Mouse (Mus musculus) left cerebral cortex, postnatal 14 days (tissue): ENCODE measurements around the gene Nudt1. TPM values are rescaled to one million over a fixed set of nuclear protein-coding genes. Genes with fewer than 3 reads are reported as not detected.

Source experiments
- DNase-seq, 2 experiments: peaks; one replicate each; pipeline ENCODE4 v3.0.0; 2021 to 2022; ENCODE audit warnings: low spot score in 2 of 2, mixed read lengths in 1 of 2
- intact Hi-C: fragments of 180-260 bp; cut with DNase I; formaldehyde crosslinking; loops from one replicate; pipeline ENCODE4 v1.15.1; 2025
- total RNA-seq, 2 experiments: library from RNA; stranded (reverse); gene quantifications; 2 replicates each; pipeline ENCODE4 v1.2.3; 2021

The Nudt1 gene
- total RNA-seq, 2 experiments from 2014 or later = 5.9 to 7.2 TPM

DNA sequence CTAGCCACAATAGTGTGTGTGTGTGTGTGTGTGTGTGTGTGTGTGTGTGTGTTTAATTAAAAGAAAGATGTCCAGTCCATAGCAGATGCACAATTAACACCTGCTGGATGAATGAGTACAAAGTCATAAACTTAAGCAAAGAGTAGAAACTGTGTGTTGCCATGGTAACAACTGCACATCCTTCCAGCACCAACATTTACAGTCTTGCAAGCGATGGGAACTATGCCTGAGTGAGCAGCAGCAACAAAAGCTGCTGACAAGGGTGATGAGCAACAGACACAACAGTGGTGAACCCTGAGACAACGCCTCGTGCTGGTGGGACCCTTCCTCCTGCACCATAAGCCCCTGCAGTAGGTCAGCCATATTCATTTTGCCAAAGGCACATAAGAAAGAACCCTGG, 52.8 kb downstream of the Nudt1 start:
- intact Hi-C loops = no loop called here
- peak; percentile 48 to 76 for DNase-seq

DNA sequence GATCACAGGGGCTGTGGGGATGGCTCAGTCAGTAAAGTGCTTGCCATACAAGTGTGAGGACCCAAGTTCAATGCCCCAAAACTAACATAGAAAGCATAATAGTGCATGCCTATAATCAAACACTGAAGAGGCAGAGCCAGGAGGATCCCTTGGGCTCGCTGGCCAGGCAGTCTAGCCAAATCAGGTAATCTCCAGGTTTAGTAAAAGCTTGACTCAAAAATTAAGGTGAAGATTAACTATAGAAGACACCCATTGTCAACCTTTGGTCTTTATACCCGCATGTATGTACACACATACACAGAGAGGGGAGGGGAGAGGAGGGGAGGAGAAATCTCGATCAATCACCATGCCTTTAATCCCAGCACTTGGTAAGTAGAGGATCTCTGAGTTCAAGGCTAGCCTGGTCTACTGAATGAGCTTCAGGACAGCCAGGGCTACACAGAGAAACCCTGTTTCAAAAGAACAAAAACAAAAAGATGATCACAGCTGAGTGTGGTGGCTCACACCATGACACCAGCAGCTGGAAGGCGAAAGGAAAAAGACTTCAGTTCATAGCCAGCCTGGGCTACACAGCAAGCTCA, 53.9 kb downstream of the Nudt1 start:
- intact Hi-C loops = no loop called here
- no peak for DNase-seq

DNA sequence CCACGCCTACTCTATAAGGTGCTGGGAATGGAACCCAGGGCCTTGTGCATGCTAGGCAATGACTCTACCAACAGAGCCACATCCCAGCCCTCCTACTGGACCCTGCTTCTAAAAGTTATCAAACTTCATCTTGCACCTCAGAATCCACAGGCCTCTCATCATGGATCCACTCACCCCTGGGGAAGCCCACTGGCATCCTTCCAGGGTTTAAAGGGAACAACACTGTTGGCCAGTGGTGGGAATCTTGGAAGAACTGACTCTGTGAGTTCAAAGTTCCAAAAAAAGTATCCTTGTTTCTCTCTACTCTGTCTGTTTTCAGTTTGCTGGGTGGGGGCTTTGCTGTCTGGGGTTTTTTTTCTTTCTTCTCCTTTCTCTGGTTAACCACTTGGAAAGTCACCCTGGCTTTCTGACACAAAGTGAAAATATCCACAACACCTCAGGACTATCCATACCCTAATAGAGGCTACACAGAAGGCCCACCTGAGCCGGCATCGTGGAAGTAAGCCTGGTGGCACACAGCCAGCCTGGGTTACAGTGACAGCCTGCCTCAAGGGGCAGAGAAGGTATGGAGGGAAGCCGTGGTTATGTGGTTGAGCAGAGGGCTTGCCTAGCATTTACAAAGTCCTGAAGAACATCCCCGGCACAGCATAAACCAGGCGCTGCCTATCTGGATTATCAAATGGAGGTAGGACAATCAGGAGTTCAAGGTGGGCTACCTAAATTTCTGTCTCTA, 56.8 kb downstream of the Nudt1 start:
- no peak for DNase-seq
- intact Hi-C loops = no loop called here

DNA sequence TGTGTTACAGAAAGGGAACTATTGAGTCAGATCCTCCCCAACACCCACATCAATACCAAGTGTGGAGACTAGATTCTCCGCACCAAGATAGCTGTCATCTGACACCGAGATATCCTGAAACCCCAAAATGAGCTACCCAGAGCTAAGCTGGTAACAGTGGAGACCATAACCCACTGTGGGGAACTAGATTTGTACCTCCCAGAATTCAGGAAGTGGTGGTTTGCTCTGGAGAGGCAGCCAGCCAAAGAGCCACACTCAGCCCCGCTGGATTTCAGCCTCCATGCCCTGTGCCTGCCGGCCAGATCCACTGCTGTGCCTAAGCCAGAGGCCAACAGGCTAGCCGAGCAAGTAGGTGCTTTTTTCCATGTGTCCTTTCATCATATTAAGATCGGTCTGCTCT, 57.8 kb downstream of the Nudt1 start:
- DNase-seq = no peak
- intact Hi-C loops = no loop called here

DNA sequence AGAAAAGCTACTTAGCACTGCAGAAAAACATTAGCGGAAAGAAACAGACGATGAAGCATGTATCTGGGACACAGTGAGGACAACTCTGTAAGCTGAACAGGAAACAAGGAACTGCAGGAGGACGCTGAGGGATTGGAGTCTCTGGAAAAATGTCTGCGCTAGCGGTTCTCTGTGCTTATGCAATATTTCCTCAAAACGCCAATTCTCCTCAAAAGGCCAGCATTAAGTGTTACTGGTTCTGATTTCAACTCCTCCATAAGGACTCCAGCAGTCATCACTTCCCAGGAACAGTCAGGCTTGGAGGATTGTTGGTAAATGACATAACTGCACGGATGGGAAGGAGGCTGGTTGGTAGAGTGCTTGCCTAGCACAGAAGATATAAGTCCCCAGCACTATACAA, 59.7 kb downstream of the Nudt1 start:
- DNase-seq = no peak
- intact Hi-C loops = no loop called here

DNA sequence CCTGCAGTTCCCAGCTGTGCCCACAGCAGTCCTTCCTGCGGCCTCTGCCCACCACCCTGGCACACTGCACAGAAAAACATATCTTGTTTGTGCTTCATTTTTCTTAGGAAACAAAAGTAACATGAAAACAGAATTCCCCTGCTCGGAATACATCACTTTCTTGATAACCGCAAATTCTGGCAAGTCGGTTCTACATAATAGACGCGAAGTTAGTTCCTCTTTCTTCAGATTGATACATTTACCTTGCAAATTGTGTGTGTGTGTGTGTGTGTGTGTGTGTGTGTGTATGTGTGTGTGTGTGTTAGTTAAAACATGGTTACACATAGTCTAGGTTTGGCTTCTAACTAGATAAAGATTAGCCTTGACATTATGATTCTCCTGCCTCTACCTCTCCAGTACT, 61.2 kb downstream of the Nudt1 start:
- DNase-seq = no peak
- intact Hi-C loops = no loop called here

DNA sequence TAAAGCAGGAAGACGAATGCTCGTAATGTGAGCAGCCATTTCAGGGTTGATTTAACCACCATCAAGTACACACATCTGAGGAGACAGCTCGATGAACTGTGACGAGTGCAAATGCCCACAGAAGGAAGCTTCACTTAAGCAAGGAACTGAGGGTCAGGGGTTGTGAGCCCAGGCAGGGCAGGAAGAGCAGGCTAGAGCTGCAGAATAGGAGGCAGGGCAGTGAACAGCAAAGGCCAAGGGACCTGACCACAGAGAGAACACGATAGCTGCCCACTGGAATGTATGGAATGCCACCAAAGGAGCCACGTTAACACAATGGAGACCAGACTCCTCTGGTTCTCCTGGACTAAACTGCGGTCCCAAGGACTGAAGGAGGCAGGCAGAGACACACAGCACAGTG, 62.1 kb downstream of the Nudt1 start:
- no peak for DNase-seq
- intact Hi-C loops = no loop called here

DNA sequence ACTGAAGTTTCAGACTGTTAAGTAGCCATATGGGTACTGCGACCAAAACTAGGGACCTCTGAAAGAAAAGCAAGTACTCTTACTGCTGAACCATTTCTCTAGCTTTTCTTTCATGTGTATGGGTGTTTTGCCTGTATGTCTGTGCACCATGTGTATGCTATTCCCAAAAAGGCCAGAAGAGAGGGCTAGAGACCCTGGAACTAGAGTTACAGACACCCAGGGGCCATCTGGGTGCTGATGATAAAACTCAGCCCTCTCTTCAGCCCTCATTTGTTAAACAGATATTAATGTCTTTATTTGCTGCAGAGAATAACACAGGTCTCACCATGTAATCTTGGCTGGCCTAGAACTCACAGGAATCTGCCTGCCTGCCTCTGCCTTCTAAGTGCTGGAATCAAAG, 63.0 kb downstream of the Nudt1 start:
- no peak for DNase-seq
- intact Hi-C loops = no loop called here

DNA sequence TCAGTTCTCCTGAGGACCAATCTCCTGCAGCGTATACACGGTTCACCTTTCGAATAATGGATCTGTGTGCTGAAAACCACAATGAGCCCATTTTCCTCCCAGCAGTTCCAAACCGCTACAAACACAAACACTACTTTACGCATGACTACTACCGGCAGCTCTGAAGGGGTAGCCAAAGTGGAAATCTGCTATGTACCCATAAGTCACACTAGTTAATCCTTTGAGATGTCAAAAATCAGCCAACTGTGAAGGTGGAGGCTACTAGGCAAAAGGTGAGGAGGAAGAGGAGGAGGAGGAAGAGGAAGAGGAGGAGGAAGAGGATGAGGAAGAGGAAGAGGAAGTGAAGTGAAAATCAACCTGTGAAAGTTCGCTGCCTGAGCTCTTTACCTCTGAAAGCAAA, 65.8 kb downstream of the Nudt1 start:
- DNase-seq = no peak
- intact Hi-C loops = no loop called here

Other genes with a start within 250 kb of the Nudt1 start
- gene Mad1l1, start 104 bp upstream of the Nudt1 start, total RNA-seq = 10 to 100 TPM; 18.9 to 19.4 TPM
- gene Mrm2, start 10.2 kb downstream of the Nudt1 start, total RNA-seq = 10 to 100 TPM in 1 of 2 experiments, 1 to 10 TPM in 1; 9.7 to 11.2 TPM
- gene Snx8, start 67.6 kb downstream of the Nudt1 start, total RNA-seq = 10 to 100 TPM; 15.7 to 18.8 TPM
- gene Eif3b, start 97.7 kb downstream of the Nudt1 start, total RNA-seq = 100 to 1,000 TPM; 108 to 109 TPM
- gene Gm4869, start 124.0 kb downstream of the Nudt1 start, total RNA-seq = not detected
- 10 to 100 TPM; 19.7 to 19.8 TPM for gene Chst12, start 183.9 kb downstream of the Nudt1 start, total RNA-seq
- gene Grifin, start 243.4 kb downstream of the Nudt1 start, total RNA-seq = not detected